Mouse (Mus musculus) CH12.LX (cell line): ENCODE data around the gene Slc16a9. TPM values are rescaled to one million over a fixed set of nuclear protein-coding genes. Genes with fewer than 3 reads are reported as not detected.

Experiments
- DNase-seq: peaks from one replicate; pipeline ENCODE4 v3.0.0-alpha.2; 2013; ENCODE audit errors: extremely low read depth
- H3K27ac ChIP-seq: 2 replicates; pipeline ENCODE4 v1.5.1; 2012; ENCODE audit warnings: low read depth, mild to moderate bottlenecking, control low read depth, moderate library complexity; ENCODE audit not compliant: insufficient read depth
- H3K27me3 ChIP-seq: replicated peaks from 2 replicates; pipeline ENCODE3; 2012; ENCODE audit warnings: inconsistent platforms
- H3K36me3 ChIP-seq, 2 experiments: replicated peaks in 1 of 2; 2 replicates each; pipeline versions ENCODE3 to v1.6.1; 2012; ENCODE audit warnings: inconsistent platforms in 1 of 2, low read length in 1 of 2, mild to moderate bottlenecking in 1 of 2, mixed read lengths in 1 of 2, moderate library complexity in 1 of 2; ENCODE audit not compliant: control insufficient read depth in 1 of 2, insufficient read depth in 1 of 2
- H3K4me1 ChIP-seq, 2 experiments: 2 replicates each; pipeline ENCODE4 v1.6.1; 2012; ENCODE audit warnings: inconsistent platforms in 1 of 2, moderate library complexity in 1 of 2; ENCODE audit not compliant: insufficient read depth in 2 of 2, control insufficient read depth in 1 of 2
- H3K4me2 ChIP-seq: 2 replicates; pipeline ENCODE4 v1.6.1; 2012; ENCODE audit warnings: low read depth, mild to moderate bottlenecking, control low read depth; ENCODE audit not compliant: poor library complexity, insufficient read depth, severe bottlenecking
- H3K4me3 ChIP-seq, 3 experiments: fragments of 150-350 bp in 1 of 3; sonication (generic) in 1 of 3; replicated peaks in 1 of 3; 2 replicates each; pipeline versions ENCODE3 to v1.5.1; 2011 to 2012; ENCODE audit warnings: low read depth in 2 of 3, low read length in 2 of 3, mild to moderate bottlenecking in 2 of 3, moderate library complexity in 2 of 3, control low read depth in 1 of 3, improper control_type of control experiment in 1 of 3, inconsistent platforms in 1 of 3, mixed read lengths in 1 of 3; ENCODE audit not compliant: poor library complexity in 1 of 3
- H3K79me2 ChIP-seq: replicated peaks from 2 replicates; pipeline ENCODE4 v1.6.1; 2012; ENCODE audit warnings: mild to moderate bottlenecking, moderate library complexity; ENCODE audit not compliant: control insufficient read depth, poor library complexity, insufficient read depth, severe bottlenecking; ENCODE audit errors: extremely low read depth
- H3K9ac ChIP-seq: 2 replicates; pipeline ENCODE4 v1.6.1; 2012; ENCODE audit warnings: low read depth, mild to moderate bottlenecking, control low read depth, moderate library complexity; ENCODE audit not compliant: insufficient read depth
- H3K9me3 ChIP-seq: replicated peaks from 2 replicates; pipeline ENCODE3; 2012; ENCODE audit warnings: low read length, inconsistent platforms, mixed read lengths
- CTCF ChIP-seq, 2 experiments: IDR thresholded peaks in 1 of 2; conservative IDR thresholded peaks in 1 of 2; 2 replicates each; pipeline ENCODE4 v1.5.1; 2011 to 2012; ENCODE audit warnings: low read depth in 2 of 2, low read length in 2 of 2, improper control_type of control experiment in 1 of 2, inconsistent platforms in 1 of 2, mild to moderate bottlenecking in 1 of 2, moderate library complexity in 1 of 2
- ELF1 ChIP-seq: IDR thresholded peaks from 2 replicates; pipeline ENCODE4 v1.6.1; 2014; ENCODE audit warnings: low read depth, mild to moderate bottlenecking, inconsistent platforms, low read length, improper control_type of control experiment
- EP300 ChIP-seq: IDR thresholded peaks from 2 replicates; pipeline ENCODE4 v1.6.1; 2011; ENCODE audit warnings: low read length, improper control_type of control experiment
- ETS1 ChIP-seq: conservative IDR thresholded peaks from 2 replicates; pipeline ENCODE4 v1.6.1; 2012; ENCODE audit warnings: low read depth, mild to moderate bottlenecking, inconsistent platforms, low read length, improper control_type of control experiment, moderate library complexity
- JUND ChIP-seq: conservative IDR thresholded peaks from 2 replicates; pipeline ENCODE4 v1.6.1; 2011; ENCODE audit warnings: low read depth, low read length, improper control_type of control experiment
- MYC ChIP-seq: IDR thresholded peaks from 2 replicates; pipeline ENCODE4 v1.6.1; 2011; ENCODE audit warnings: low read depth, mild to moderate bottlenecking, improper control_type of control experiment, low read length
- NELFE ChIP-seq: IDR thresholded peaks from 2 replicates; pipeline ENCODE4 v1.6.1; 2011; ENCODE audit warnings: low read depth, low read length, improper control_type of control experiment
- RCOR1 ChIP-seq: conservative IDR thresholded peaks from 2 replicates; pipeline ENCODE4 v1.6.1; 2012; ENCODE audit warnings: low read depth, mild to moderate bottlenecking, inconsistent platforms, low read length, improper control_type of control experiment
- USF2 ChIP-seq: conservative IDR thresholded peaks from 2 replicates; pipeline ENCODE4 v1.6.1; 2011; ENCODE audit warnings: low read depth, low read length, improper control_type of control experiment
- ZNF384 ChIP-seq: IDR thresholded peaks from 2 replicates; pipeline ENCODE4 v1.6.1; 2012; ENCODE audit warnings: low read depth, low read length, improper control_type of control experiment, inconsistent platforms
- dilution Hi-C: fragments of 300-500 bp; cut with MboI; formaldehyde crosslinking; loops from 2 replicates; pipeline ENCODE4 v1.14.3; 2020; ENCODE audit warnings: low sequenced_read_pairs; ENCODE audit not compliant: extremely low pct_unique_long_range_greater_than_20kb, extremely low pct_ligation_motif_present
- in situ Hi-C: fragments of 300-500 bp; cut with MboI; formaldehyde crosslinking; loops from 3 replicates; pipeline ENCODE4 v1.14.3; 2019; ENCODE audit warnings: low sequenced_read_pairs, low pct_ligation_motif_present, low pct_unique_long_range_greater_than_20kb, mixed read lengths
- polyA plus RNA-seq: library from polyadenylated mRNA; unstranded; fragments of >175 nt; gene quantifications from 2 replicates; pipeline ENCODE4 v1.2.1, GENCODE M21; 2012; ENCODE audit warnings: low read depth; ENCODE audit not compliant: insufficient read length
- total RNA-seq, 2 experiments: library from RNA; depleted of rRNA; stranded (reverse); fragments of 300-350 nt in 1 of 2; fragments of >200 nt in 1 of 2; gene quantifications; 2 replicates each; pipeline ENCODE4 v1.2.3; 2012 to 2014

Slc16a9 gene
- total and polyA plus RNA-seq, 3 experiments = not detected

DNA sequence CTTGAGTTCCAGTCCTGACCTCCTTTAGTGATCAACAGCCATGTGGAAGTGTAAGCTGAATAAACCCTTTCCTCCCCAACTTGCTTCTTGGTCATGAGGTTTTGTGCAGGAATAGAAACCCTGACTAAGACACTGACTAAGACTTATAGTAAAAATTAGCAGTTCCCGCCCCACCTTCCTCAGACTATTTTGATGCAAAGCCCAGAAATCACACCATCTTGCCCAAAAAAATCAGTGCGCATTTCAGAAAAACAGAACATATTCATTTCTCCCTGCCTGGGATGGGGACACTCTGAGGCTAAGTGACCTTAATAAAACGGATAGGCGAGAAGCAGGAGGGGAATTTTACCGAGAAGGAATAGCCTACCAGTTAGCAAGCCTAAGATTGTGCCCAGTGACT lies 60.8 kb downstream of the Slc16a9 start:
- no peak for DNase-seq
- peaks cover 3% of the 10 kb centered on the region for H3K9me3 ChIP-seq
- H3K79me2 ChIP-seq = no peaks in the 10 kb centered on the region
- peaks cover 2% of the 10 kb centered on the region for H3K27me3 ChIP-seq
- in situ Hi-C loops (loop anchor here (25.0 kb wide), 3 partner anchors 257 to 907 kb away; no protein-coding TSS in a partner anchor), dilution Hi-C loops (no loop called here)
- no peaks in the 10 kb centered on the region for H3K4me1 ChIP-seq
- no peak overlapping the region for H3K4me3 ChIP-seq
- no peak overlapping the region for H3K9ac ChIP-seq
- H3K4me2 ChIP-seq = no peak overlapping the region; the same call in 1 of the 2 replicates
- H3K36me3 ChIP-seq = no peaks in the 10 kb centered on the region
- H3K27ac ChIP-seq = no peak overlapping the region
- no peak for TF ChIP-seq MYC
- TF ChIP-seq RCOR1 = no peak
- no peak for TF ChIP-seq ETS1
- TF ChIP-seq ZNF384 = no peak

- TF ChIP-seq EP300 = no peak
- no peak for TF ChIP-seq NELFE
- TF ChIP-seq USF2 = no peak
- no peak for TF ChIP-seq ELF1
- peaks cover 3% of the 10 kb centered on the region for H3K9me3 ChIP-seq
- H3K27me3 ChIP-seq = no peaks in the 10 kb centered on the region
- dilution Hi-C loops (no loop called here), in situ Hi-C loops (loop anchor here (25.0 kb wide), 3 partner anchors 253 to 903 kb away; no protein-coding TSS in a partner anchor)
- no peak overlapping the region for H3K4me3 ChIP-seq
- no peak overlapping the region for H3K4me2 ChIP-seq
- H3K36me3 ChIP-seq = no peaks in the 10 kb centered on the region
- peaks cover 2 to 3% of the 10 kb centered on the region in 2 experiments; a peak in 2 of 4 replicates for H3K4me1 ChIP-seq
- DNase-seq = no peak
- no peak overlapping the region for H3K27ac ChIP-seq
- no peaks in the 10 kb centered on the region for H3K79me2 ChIP-seq
- no peak overlapping the region for H3K9ac ChIP-seq
Observed at GRCm38 (mm10) chr10:70309416-70309815, 64.5 kb downstream of the Slc16a9 start.

- Histone ChIP-seq H3K9me3 (peaks cover 3% of the 10 kb centered on the region), H3K36me3 (no peaks in the 10 kb centered on the region), H3K27me3 (peaks cover 3% of the 10 kb centered on the region), H3K4me3 (no peak overlapping the region), H3K4me2 (no peak overlapping the region), H3K27ac (no peak overlapping the region), H3K9ac (no peak overlapping the region), H3K79me2 (no peaks in the 10 kb centered on the region), H3K4me1 (peaks cover 2 to 3% of the 10 kb centered on the region in 2 experiments; a peak in 2 of 4 replicates)
- in situ Hi-C loops = loop anchor here (25.0 kb wide), 3 partner anchors 252 to 902 kb away; no protein-coding TSS in a partner anchor
- TF ChIP-seq CTCF (conservative IDR thresholded peaks at IDR 0.05 in 1 of 2, IDR thresholded peaks at IDR 0.05 in 1 of 2; ENCODE audit: low read depth in 2 of 2, low read length in 2 of 2) (no peak), ELF1 (no peak), JUND (no peak)
- dilution Hi-C loops = no loop called here
- DNase-seq = no peak
Observed at GRCm38 (mm10) chr10:70310646-70311045, 65.7 kb downstream of the Slc16a9 start.
